Mouse (Mus musculus) liver, embryonic 14.5 days (tissue): Measurements from ENCODE around the gene Galnt17.

Source experiments
- CTCF ChIP-seq: IDR thresholded peaks from 2 replicates; pipeline ENCODE4 v1.5.1; 2016; ENCODE audit warnings: antibody characterized with exemption, low read depth, control low read depth
- EP300 ChIP-seq: IDR thresholded peaks from 2 replicates; pipeline ENCODE4 v1.6.1; 2016; ENCODE audit warnings: antibody characterized with exemption, low read depth

- no peak for TF ChIP-seq CTCF
- no peak for TF ChIP-seq EP300
Observed at GRCm38 (mm10) chr5:131229744-131230143, 78.6 kb downstream of the Galnt17 start.
